Mouse (Mus musculus) hindlimb bud, embryonic 11.5 days (tissue): Measurements from ENCODE around the gene Cdkl3.
A peak's percentile ranks its signal among the peaks of the same experiment; 100 is the strongest.

Source experiments
- DNase-seq: peaks from one replicate; pipeline ENCODE4 v3.0.0-alpha.2; 2012; ENCODE audit warnings: low read depth, low spot score; ENCODE audit errors: extremely low spot score

The Cdkl3 gene

GRCm38 (mm10) chr11:52003772-52004528 lies at the start of gene Cdkl3:
Gene Cdkl3, plus strand, starts transcription at chr11:52004221.
- peak; percentile 96 for DNase-seq

- no peak for DNase-seq
Observed at GRCm38 (mm10) chr11:51956112-51956511, 47.9 kb upstream of the Cdkl3 start.

GRCm38 (mm10) chr11:51957760-51958159 lies 46.3 kb upstream of the Cdkl3 start:
- no peak for DNase-seq

DNA sequence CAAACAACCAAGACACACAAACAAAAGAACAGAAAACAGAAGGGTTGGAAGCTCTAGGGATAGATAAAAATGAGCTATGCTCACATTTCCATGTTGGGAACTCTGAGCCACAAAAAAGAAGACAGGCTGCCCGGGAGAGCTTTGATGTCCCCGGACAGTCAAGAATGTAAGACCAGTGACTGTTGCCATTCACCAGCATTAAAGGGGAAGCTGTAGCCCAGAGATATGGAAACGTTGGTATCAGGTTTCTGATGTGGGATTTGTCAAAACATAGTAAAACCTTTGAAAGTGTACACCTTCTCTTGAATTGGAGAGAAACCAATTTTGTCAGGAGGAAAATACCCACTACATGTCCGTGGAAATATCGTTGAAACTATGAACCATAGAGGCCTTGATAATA lies 44.5 kb upstream of the Cdkl3 start:
- no peak for DNase-seq

GRCm38 (mm10) chr11:51960061-51960460 lies 44.0 kb upstream of the Cdkl3 start:
- DNase-seq = no peak

DNA sequence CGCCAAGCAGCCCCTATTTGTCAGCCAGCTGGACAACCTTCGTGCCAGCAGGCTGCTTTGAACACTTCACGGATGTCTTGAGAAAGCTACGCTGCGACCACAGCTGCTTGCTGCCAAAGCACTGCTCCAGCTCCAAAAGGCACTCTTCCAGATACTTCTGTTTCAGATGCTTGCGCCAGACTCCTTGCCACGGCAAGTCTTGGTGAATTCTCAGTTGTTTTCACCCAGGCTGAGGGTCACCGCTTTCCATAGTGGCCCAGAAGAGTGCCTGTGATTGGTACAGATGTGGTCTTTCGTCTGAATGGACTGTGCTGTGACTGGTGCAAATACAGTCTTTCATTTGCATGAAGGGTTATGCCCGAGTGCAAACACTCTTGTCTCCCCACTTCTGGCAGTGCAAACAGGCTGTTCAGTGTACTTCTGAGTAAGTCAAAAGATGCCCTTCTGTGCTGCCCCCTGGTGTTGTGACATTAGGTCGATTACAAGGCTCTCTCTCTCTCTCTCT lies 43.0 kb upstream of the Cdkl3 start:
- DNase-seq = no peak

DNA sequence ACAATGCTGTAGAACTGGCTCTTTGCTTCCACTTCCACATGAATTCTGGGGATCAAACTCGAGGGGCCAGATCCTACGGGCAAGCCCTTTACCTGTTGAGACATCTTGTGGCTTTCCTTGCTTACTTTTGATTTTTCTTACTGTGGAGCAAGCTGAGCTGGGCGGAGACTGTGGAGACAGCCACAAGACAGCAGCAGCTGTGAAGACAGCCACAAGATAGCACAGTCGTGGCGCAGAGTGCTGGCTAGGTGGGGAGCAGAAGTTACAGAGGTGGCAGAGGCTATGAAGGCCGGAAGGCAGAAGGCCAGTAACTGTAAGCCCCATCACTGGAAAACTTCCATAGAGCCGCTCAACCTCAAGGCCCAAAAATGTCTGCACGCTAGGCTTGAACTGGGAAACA lies 42.3 kb upstream of the Cdkl3 start:
- DNase-seq = no peak

DNA sequence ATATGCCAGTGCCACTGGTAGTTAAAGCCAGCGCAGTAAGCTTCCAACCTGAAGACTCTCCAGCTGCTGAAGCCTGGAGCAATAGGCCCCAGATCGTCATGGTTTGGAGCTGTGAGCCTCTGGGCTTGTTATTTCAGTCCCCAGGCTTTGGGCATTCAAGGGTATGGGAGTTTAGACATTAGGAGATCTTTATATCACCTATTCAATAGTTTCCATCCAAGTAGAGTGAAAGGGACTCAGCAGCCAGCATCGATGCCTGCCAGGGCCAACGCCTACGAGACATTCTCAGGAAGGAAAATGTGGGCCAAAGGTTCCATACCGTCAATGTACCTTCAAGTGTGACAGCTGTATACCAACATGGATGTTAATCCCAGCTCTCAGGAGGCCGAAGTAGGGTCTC lies 41.7 kb upstream of the Cdkl3 start:
- no peak for DNase-seq

- no peak for DNase-seq
Observed at GRCm38 (mm10) chr11:51966651-51967050, 37.4 kb upstream of the Cdkl3 start.

DNA sequence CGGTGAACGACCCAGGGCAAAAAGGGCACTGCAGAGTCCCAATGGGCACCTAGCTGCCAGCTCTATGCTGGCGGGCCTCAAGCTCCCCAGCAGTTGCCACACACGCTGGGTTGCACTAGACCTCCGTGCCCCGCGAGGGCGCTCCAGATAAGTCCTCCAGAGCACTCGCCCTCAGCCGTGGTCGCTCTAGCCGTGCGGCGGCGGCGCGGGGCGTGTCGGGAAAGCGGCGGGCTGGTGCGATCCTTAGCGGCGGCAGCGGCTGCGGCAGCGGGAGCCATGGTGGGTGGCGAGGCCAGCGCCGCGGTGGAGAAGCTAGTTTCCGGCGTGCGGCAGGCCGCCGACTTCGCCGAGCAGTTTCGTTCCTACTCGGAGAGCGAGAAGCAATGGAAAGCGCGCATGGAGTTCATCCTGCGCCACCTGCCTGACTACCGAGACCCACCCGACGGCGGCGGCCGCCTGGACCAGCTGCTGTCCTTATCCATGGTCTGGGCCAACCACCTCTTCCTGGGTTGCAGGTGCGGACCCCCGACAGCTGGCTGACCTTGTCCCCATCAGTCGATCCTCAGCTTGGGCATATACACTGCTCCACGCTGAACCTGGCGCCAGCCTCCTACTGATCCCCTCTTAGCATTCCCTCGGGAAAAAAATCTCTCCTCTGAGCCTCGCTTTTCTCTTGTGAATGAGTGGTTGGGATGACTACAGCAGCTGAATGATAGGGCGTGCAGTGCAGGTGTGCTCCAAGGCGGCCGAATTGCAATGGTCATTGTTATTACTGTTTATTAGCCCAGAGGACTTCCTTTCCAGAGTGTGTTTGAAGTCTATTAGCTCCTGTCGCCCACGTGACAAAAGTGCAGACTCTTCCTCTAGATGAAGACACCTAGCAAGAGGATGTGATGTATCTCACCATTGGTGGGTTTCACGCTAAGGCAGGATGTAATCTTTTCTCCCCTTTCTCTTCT lies 36.3 kb upstream of the Cdkl3 start, which contains the start of gene Cdkn2aipnl:
TSS of gene Cdkn2aipnl (plus strand) at position 219 of the 959 bp plus-strand sequence.
- DNase-seq = peak; percentile 56

DNA sequence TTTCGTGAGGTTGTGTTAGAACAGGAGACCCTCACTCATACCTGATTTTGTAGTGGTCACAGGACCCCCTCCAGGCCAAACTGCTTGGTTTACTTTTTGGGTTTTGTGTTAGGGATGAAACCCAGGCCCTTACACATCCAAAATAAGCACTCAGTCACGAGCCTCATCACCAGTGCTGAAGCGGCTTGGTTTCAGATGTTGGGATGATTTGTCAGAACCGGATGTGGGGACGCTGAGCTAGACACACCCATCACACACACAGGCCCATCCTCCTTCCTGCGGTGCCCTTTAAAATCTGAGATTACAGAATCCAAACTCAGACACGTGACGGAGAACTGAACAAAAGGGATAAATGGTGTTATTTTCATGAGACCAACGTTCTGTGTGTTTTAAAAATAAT lies 35.1 kb upstream of the Cdkl3 start:
- DNase-seq = no peak

- no peak for DNase-seq
Observed at GRCm38 (mm10) chr11:51969511-51969910, 34.5 kb upstream of the Cdkl3 start.

DNA sequence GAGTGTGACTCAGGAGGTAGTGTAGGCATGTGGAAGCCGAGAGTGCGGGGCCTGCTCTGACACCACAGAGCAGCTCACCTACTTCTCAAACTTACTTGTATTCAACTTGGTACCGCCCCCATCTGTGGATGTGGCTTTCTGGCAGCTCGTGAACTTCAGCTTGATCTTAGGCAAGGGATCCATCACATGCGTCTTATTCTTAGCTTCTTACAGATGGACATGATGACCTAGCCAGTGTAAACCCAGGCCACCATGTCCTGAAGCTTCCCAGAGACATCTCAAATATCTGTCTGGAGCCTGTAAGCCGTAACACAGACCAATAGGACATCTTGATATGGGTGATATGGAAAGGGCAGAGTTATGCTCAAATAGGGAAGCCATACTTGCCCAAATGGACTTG lies 32.4 kb upstream of the Cdkl3 start:
- DNase-seq = no peak

GRCm38 (mm10) chr11:51999611-52000289 lies 4.3 kb upstream of the Cdkl3 start:
- DNase-seq = no peak

GRCm38 (mm10) chr11:52000290-52000962 lies 3.6 kb upstream of the Cdkl3 start, which contains the start of gene Ube2b:
Gene Ube2b, minus strand, starts transcription at chr11:52000762.
- peak; percentile 97 for DNase-seq

GRCm38 (mm10) chr11:52001341-52001740 lies 2.7 kb upstream of the Cdkl3 start:
- no peak for DNase-seq

- DNase-seq = no peak
Observed at GRCm38 (mm10) chr11:52001861-52002260, 2.2 kb upstream of the Cdkl3 start.

GRCm38 (mm10) chr11:52002842-52003504 lies 1.0 kb upstream of the Cdkl3 start:
- DNase-seq = no peak

DNA sequence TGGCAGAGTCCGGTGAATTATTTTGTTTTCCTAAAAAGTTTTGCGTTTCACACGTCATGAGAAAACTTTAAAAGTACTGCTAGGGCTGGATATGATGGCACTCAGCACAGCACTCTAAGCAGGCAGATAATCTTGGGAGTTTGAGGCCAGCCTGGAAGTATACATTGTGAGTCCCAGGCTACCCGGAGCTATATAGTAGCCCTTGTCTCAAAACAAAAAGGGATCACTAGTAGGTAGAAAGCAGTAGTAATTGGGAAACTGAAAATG lies 583 bp upstream of the Cdkl3 start:
- DNase-seq = no peak

DNA sequence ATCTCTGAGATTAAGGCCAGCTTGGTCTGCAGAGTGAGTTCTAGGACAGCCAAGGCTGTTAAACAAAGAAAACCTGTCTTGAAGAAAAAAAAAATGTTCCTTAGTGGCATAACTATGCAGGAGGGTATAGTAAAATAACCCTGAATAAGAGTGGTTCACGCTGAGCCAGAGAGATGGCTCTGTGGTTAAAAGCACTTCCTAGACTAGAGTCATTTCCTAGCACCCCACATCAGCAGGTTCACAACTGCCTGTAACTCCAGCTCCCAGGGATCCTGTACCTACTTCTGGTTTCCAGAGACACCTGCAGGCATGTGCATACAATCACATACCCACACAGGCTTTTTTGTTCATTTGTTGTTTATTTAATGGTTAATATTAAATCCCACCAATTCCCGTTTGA lies 1.6 kb downstream of the Cdkl3 start:
- DNase-seq = no peak
